Mouse (Mus musculus) heart, embryonic 13.5 days (tissue): ENCODE data around the gene Ccdc113. TPM values are rescaled to one million over a fixed set of nuclear protein-coding genes. Genes with fewer than 3 reads are reported as not detected.

Experiments used
- ATAC-seq: fragments of 200-750 bp; cut with Nextera tagmentation; 2 replicates; pipeline ENCODE4 v1.8.0; 2017; ENCODE audit warnings: moderate TSS enrichment; ENCODE audit not compliant: insufficient number of reproducible peaks, low FRiP score, low TSS enrichment; ENCODE audit errors: extremely low read depth
- H3K27ac ChIP-seq: fragments of 300-500 bp; sonication (generic); replicated peaks from 2 replicates; pipeline ENCODE4 v1.5.1; 2015; ENCODE audit warnings: moderate library complexity, mild to moderate bottlenecking, inconsistent platforms
- H3K27me3 ChIP-seq: fragments of 300-500 bp; sonication (generic); replicated peaks from 2 replicates; pipeline ENCODE4 v1.6.1; 2015; ENCODE audit warnings: mild to moderate bottlenecking, inconsistent platforms
- H3K36me3 ChIP-seq: fragments of 300-500 bp; sonication (generic); 2 replicates; pipeline ENCODE4 v1.6.1; 2015; ENCODE audit warnings: mild to moderate bottlenecking, inconsistent platforms
- H3K4me1 ChIP-seq: fragments of 300-500 bp; sonication (generic); 2 replicates; pipeline ENCODE4 v1.6.1; 2015; ENCODE audit warnings: inconsistent platforms
- H3K4me2 ChIP-seq: fragments of 300-500 bp; sonication (generic); 2 replicates; pipeline ENCODE4 v1.6.1; 2015; ENCODE audit warnings: inconsistent platforms, mild to moderate bottlenecking, moderate library complexity
- H3K4me3 ChIP-seq: fragments of 300-500 bp; sonication (generic); 2 replicates; pipeline ENCODE4 v1.5.1; 2015; ENCODE audit warnings: moderate library complexity, mild to moderate bottlenecking, inconsistent platforms
- H3K9ac ChIP-seq: fragments of 300-500 bp; sonication (generic); 2 replicates; pipeline ENCODE4 v1.6.1; 2015; ENCODE audit warnings: inconsistent platforms, mild to moderate bottlenecking, moderate library complexity
- H3K9me3 ChIP-seq: fragments of 300-500 bp; sonication (generic); 2 replicates; pipeline ENCODE4 v1.6.1; 2016; ENCODE audit warnings: inconsistent platforms
- WGBS: fragments of 180-500 bp; shearing (Covaris S2); methylation state at CpG from one replicate; pipeline ENCODE4 v1.1.7; 2015; ENCODE audit warnings: mixed read lengths; 5-methylcytosine and 5-hydroxymethylcytosine counted together
- polyA plus RNA-seq: library from polyadenylated mRNA; unstranded; fragments of >200 nt; fragmentation: Nextera tagmentation; extraction: Ambion mirVana; gene quantifications from 2 replicates; pipeline ENCODE4 v1.2.1, GENCODE M21; 2015

Ccdc113 gene
- polyA plus RNA-seq, 1 experiment from 2014 or later: 2.2 TPM

DNA sequence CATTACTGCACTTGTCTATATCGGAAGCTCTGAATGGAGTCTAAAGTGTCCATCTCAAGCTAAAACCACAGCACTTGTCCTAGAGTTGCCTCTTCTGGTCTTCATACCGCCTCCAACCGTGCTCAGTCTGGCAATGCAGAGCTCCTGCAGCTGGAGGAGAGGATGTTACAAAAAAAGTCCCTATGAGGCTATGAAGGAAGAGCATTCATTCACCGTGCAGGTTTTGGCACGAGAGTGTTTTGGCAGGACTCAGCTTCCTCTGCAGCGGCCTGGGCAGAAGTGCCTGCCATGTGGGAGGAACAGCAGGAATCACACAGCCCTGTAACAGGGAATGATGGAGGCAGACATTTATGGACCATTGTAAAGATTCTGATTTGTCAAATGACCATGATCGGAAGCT lies 31.5 kb upstream of the Ccdc113 start:
- 81% methylated on average over 7 of the region's 7 CpGs for WGBS
- H3K9me3 ChIP-seq: no peaks in the 10 kb centered on the region
- H3K4me1 ChIP-seq: peaks cover under 1% of the 10 kb centered on the region; the same call in 1 of the 2 replicates
- H3K27me3 ChIP-seq: no peaks in the 10 kb centered on the region
- no peaks in the 10 kb centered on the region for H3K36me3 ChIP-seq
- no peak overlapping the region for H3K4me2 ChIP-seq
- no peak overlapping the region for H3K4me3 ChIP-seq
- no peak overlapping the region for H3K27ac ChIP-seq
- no peak for ATAC-seq
- H3K9ac ChIP-seq: no peak overlapping the region

DNA sequence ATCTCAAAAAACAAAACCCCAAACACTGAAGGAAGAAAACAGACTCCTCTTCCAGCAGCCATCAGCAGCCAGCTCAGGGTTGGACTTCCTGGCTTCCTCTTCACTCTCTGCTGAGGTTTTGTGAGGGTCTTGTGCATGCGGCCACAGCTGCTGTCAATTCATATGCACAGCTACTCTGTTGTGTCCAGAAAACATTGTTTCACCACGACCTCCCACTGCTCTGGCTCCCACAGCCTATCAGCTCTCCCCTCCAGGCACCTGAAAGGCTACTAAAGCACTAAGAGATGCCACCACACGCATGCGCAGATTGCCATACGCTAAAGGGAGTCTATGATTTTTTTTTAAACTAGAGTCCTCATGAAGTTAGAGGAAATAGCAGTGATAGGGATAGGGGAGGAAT lies 29.1 kb upstream of the Ccdc113 start:
- Histone ChIP-seq H3K27ac (no peak overlapping the region), H3K4me3 (no peak overlapping the region), H3K9me3 (no peaks in the 10 kb centered on the region), H3K4me2 (no peak overlapping the region), H3K27me3 (no peaks in the 10 kb centered on the region), H3K36me3 (no peaks in the 10 kb centered on the region), H3K4me1 (no peaks in the 10 kb centered on the region), H3K9ac (no peak overlapping the region)
- no peak for ATAC-seq
- 62% methylated on average over 5 of the region's 5 CpGs for WGBS

DNA sequence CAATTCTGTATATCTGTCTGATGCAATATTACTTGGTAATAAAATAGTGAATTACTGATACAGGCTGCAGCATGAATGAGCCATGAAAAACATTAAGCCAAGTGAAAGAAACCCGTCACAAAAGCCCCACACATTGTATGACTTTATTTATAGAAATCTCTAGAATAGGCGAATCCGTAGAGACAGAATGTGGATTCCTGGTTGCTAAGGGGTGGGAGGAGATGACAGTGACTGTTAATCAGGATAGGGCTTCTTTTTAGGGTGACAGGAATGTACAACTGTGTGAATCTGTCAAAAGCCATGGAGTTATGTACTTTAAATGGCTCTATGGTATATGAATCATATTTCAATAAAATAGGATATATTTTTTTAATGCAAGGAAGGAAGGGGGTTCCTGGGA lies 28.3 kb upstream of the Ccdc113 start:
- Histone ChIP-seq H3K27me3 (no peaks in the 10 kb centered on the region), H3K4me1 (no peaks in the 10 kb centered on the region), H3K36me3 (no peaks in the 10 kb centered on the region), H3K4me2 (no peak overlapping the region), H3K9me3 (no peaks in the 10 kb centered on the region), H3K27ac (no peak overlapping the region), H3K9ac (no peak overlapping the region), H3K4me3 (no peak overlapping the region)
- no peak for ATAC-seq
- 70% methylated on average over 3 of the region's 3 CpGs for WGBS

DNA sequence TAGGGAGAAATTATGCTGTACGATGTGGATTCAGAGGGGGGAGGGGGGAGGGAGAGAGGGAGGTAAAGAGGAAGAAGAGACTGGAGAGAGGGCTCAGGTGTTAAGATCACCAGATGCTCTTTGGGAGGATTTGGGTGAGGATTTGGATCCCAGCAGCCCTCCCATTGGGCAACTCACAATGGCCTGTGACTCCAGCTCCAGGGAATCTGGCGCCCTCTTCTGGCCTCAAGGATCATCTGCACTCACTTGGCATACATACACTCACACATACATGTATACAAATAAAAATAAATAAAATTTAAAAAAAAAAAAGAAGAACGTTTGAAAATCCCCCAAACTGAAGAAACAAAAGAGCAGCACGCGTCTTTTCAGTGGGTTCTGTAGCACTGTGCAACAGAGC lies 27.6 kb upstream of the Ccdc113 start:
- Histone ChIP-seq H3K36me3 (no peaks in the 10 kb centered on the region), H3K9ac (no peak overlapping the region), H3K27ac (no peak overlapping the region), H3K9me3 (no peaks in the 10 kb centered on the region), H3K4me3 (no peak overlapping the region), H3K4me1 (no peaks in the 10 kb centered on the region), H3K27me3 (no peaks in the 10 kb centered on the region), H3K4me2 (no peak overlapping the region)
- 66% methylated on average over 5 of the region's 5 CpGs for WGBS
- ATAC-seq: no peak

DNA sequence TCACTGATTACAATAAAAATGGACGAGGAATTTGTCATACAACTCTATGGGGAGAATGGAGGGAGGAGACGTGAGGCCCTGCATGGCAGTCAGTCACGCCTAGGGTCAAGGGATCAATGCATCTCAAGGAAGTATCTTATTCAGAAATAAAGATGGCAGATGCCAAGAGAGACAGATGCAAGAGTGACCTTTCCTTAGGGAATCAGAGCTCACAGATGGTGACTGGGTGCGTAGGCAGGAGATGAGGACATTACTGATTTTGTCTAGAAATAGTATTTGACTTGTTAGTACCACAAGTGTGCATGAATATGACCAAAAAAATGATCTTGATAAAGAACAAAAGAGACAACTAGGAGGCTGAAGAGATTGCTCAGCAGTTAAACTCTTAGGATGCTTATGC lies 21.6 kb upstream of the Ccdc113 start:
- ATAC-seq: no peak
- H3K27ac ChIP-seq: no peak overlapping the region
- 55% methylated on average over 4 of the region's 4 CpGs for WGBS

DNA sequence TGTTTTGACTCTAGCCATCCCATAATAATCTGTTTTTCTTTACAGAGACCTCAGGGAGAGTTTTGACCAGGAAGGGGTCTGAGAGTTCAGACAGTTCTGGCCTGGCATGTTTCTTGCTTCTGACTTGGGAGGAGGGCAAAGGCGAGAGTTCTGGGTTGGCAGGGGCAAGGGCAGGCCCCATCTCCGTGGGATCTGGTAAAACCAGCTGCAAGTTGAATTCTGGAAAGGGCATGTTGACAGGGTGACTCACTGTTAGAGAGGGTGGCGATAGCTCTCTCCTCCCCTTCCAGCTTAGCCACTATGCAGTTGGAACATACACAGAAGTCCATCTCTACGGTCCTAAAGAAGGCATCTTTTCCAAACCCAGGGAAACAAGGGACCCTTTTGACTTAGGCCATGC lies 20.7 kb upstream of the Ccdc113 start:
- no peak for ATAC-seq
- WGBS: 39% methylated on average over 4 of the region's 4 CpGs
- H3K9me3 ChIP-seq: no peaks in the 10 kb centered on the region
- H3K27me3 ChIP-seq: no peaks in the 10 kb centered on the region
- no peak overlapping the region for H3K27ac ChIP-seq
- H3K36me3 ChIP-seq: no peaks in the 10 kb centered on the region
- no peak overlapping the region for H3K4me3 ChIP-seq
- H3K9ac ChIP-seq: no peak overlapping the region
- no peak overlapping the region for H3K4me2 ChIP-seq
- H3K4me1 ChIP-seq: no peaks in the 10 kb centered on the region

More for the DNA sequence above, 21.6 kb upstream of the Ccdc113 start:
- no peak overlapping the region for H3K9ac ChIP-seq
- H3K4me2 ChIP-seq: no peak overlapping the region
- H3K4me3 ChIP-seq: no peak overlapping the region
- no peaks in the 10 kb centered on the region for H3K4me1 ChIP-seq
- no peaks in the 10 kb centered on the region for H3K36me3 ChIP-seq
- no peaks in the 10 kb centered on the region for H3K27me3 ChIP-seq
- no peaks in the 10 kb centered on the region for H3K9me3 ChIP-seq

DNA sequence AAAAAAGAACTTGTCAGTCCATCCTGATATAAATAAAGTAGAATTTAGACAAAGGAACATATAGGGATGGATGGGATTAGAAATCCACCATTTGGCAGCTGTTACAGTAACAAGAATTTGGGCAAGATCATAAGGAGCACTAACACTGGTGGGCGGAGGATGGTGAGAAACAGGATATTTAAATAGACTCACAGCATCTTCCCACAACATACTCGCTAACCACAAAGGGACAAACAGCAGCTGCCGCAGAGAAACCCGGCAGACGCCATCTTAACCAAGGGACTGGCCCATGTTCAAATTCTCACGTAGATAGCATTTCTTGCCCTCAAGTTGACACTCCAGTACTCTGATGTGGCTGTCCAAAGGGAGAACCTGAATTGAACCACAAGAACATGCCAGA lies 17.0 kb upstream of the Ccdc113 start:
- no peak for ATAC-seq
- H3K4me3 ChIP-seq: no peak overlapping the region
- no peak overlapping the region for H3K27ac ChIP-seq
- H3K27me3 ChIP-seq: no peaks in the 10 kb centered on the region
- WGBS: 84% methylated on average over 6 of the region's 6 CpGs
- no peaks in the 10 kb centered on the region for H3K9me3 ChIP-seq
- no peaks in the 10 kb centered on the region for H3K36me3 ChIP-seq
- no peak overlapping the region for H3K9ac ChIP-seq
- no peaks in the 10 kb centered on the region for H3K4me1 ChIP-seq
- no peak overlapping the region for H3K4me2 ChIP-seq

DNA sequence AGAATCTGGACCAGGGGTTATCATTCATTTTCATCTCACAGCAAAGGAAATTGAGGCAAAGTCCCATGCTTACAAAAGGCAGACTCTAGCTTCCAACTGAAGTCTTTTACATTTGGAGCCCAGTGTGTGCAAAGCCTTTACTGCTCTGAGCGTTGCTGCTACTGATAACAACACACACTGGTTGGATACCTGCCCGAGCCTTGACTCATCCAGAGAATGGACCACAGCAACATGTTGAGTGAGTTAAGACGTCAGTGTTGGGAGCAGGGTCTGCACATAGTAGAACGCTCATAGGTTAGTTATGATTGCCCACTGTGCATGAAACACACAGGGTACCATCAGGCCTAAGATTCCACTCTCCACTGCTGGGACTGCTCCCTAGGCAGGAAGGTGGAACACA lies 9.9 kb upstream of the Ccdc113 start:
- Histone ChIP-seq H3K4me1 (no peaks in the 10 kb centered on the region), H3K27me3 (no peaks in the 10 kb centered on the region), H3K27ac (no peak overlapping the region), H3K4me3 (no peak overlapping the region), H3K36me3 (no peaks in the 10 kb centered on the region), H3K9me3 (no peaks in the 10 kb centered on the region), H3K4me2 (no peak overlapping the region), H3K9ac (no peak overlapping the region)
- 73% methylated on average over 4 of the region's 4 CpGs for WGBS
- ATAC-seq: no peak

DNA sequence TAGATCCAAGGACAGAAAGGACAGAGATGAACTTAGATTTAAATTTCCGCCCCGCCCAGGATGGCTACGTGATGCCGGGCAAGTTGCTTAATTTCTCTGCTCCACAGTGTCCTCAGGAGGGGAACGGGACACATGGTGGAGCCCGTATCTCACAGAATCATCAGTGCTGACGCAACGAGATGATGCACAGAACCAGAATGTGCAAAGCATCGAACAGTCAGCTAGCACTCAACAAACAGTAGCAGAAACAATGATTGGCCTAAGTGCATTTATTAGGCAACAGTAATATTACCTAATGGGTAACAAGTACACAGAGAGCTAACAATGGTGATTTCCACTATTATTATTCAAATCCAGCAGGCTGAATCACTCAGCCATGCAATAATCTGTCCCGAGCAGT lies 5.7 kb upstream of the Ccdc113 start:
- no peaks in the 10 kb centered on the region for H3K27me3 ChIP-seq
- no peak overlapping the region for H3K4me2 ChIP-seq
- H3K36me3 ChIP-seq: no peaks in the 10 kb centered on the region
- H3K4me3 ChIP-seq: no peak overlapping the region
- 74% methylated on average over 10 of the region's 10 CpGs for WGBS
- H3K9ac ChIP-seq: no peak overlapping the region
- H3K27ac ChIP-seq: no peak overlapping the region
- ATAC-seq: no peak
- H3K9me3 ChIP-seq: no peaks in the 10 kb centered on the region
- no peaks in the 10 kb centered on the region for H3K4me1 ChIP-seq

DNA sequence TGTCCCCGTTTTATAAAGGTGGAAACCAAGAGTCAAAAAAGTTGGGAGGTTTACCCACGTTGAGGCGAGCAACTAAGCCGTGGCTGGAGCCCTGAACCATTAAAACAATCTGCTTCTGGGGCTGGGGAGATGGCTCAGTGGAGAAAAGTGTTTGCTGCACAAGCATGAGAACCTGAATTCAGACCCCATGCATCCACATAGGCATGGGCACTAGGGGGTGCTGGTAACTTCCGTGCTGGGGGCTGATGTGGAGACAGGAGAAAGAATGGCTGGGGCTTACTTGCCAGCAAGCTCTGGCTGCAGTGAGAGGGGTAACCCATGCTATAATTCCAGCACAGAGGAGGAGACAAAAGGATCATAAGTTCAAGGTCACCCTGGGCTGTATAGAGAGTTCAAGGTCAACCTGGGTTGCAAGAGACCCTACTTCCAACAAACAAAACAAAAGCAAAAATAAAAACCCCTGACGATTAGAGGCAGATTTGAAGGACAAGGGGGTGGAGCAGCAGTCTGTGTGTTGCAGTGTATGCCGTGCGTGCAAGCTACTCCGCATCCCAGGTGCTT lies 5.1 kb upstream of the Ccdc113 start:
- 61% methylated on average over 9 of the region's 9 CpGs for WGBS

DNA sequence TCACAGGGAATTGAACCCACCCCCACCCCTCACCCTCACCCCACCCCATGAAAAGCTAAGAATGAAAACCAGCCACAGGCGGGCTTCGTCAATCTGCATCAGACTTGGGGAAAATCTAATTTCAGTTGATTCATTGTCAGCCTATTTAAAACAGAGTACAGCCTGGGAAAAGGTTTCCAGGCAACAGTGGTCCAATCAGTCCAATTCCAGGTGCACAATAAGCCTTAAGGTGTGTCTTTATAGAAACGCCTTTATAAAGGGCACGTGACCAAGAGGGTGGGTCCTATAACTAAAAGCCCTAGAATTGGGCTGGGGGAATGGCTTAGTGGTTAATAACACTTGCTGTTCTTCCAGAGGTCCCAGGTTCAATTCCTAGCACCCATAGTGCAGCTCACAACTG lies 1.7 kb upstream of the Ccdc113 start:
- ATAC-seq: no peak

More for the DNA sequence above, 5.1 kb upstream of the Ccdc113 start:
- H3K4me2 ChIP-seq: no peak overlapping the region
- H3K9ac ChIP-seq: no peak overlapping the region
- no peaks in the 10 kb centered on the region for H3K4me1 ChIP-seq
- H3K36me3 ChIP-seq: no peaks in the 10 kb centered on the region
- no peak overlapping the region for H3K27ac ChIP-seq
- no peak overlapping the region for H3K4me3 ChIP-seq
- H3K9me3 ChIP-seq: no peaks in the 10 kb centered on the region
- H3K27me3 ChIP-seq: no peaks in the 10 kb centered on the region
- no peak for ATAC-seq

DNA sequence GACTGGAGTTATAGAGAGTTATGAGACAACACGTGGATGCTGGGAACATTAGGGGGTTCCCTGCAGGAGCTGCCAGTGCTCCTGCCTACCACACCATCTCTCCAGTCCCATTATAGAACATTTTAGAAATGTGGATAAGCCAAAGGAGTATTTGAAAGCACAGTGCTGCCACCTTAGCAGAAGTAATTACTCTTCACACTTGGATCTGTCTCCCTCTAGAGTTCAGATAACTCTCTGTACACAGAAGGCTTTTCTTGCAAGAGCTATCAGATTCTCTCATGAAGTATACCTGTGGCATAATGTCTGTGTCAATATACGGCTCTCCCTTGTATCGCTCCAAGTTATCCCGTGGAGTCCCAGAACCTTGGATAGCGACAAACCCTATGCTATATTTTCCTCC lies 5.6 kb downstream of the Ccdc113 start:
- Histone ChIP-seq H3K9me3 (0 out of 2 replicates have a peak, but pooled peaks cover 3% of the 10 kb centered on the region), H3K4me2 (no peak overlapping the region), H3K27ac (no peak overlapping the region), H3K9ac (no peak overlapping the region), H3K36me3 (no peaks in the 10 kb centered on the region; the same call in 1 of the 2 replicates), H3K4me1 (0 out of 2 replicates have a peak, but pooled peaks cover under 1% of the 10 kb centered on the region), H3K4me3 (no peak overlapping the region), H3K27me3 (no peaks in the 10 kb centered on the region)
- ATAC-seq: no peak
- 76% methylated on average over 5 of the region's 5 CpGs for WGBS

More for the DNA sequence above, 1.7 kb upstream of the Ccdc113 start:
- Histone ChIP-seq H3K9me3 (no peaks in the 10 kb centered on the region), H3K4me3 (no peak overlapping the region), H3K4me2 (no peak overlapping the region), H3K36me3 (no peaks in the 10 kb centered on the region), H3K4me1 (peaks cover 6% of the 10 kb centered on the region; the same call in 1 of the 2 replicates), H3K9ac (no peak overlapping the region), H3K27ac (no peak overlapping the region), H3K27me3 (no peaks in the 10 kb centered on the region)
- 60% methylated on average over 4 of the region's 4 CpGs for WGBS
